Mouse (Mus musculus): ENCODE results near the gene Krt32. TPM values are rescaled to one million over a fixed set of nuclear protein-coding genes. Genes with fewer than 3 reads are reported as not detected.

Gene Krt32
- polyA plus RNA-seq, 2 experiments = not detected

DNA sequence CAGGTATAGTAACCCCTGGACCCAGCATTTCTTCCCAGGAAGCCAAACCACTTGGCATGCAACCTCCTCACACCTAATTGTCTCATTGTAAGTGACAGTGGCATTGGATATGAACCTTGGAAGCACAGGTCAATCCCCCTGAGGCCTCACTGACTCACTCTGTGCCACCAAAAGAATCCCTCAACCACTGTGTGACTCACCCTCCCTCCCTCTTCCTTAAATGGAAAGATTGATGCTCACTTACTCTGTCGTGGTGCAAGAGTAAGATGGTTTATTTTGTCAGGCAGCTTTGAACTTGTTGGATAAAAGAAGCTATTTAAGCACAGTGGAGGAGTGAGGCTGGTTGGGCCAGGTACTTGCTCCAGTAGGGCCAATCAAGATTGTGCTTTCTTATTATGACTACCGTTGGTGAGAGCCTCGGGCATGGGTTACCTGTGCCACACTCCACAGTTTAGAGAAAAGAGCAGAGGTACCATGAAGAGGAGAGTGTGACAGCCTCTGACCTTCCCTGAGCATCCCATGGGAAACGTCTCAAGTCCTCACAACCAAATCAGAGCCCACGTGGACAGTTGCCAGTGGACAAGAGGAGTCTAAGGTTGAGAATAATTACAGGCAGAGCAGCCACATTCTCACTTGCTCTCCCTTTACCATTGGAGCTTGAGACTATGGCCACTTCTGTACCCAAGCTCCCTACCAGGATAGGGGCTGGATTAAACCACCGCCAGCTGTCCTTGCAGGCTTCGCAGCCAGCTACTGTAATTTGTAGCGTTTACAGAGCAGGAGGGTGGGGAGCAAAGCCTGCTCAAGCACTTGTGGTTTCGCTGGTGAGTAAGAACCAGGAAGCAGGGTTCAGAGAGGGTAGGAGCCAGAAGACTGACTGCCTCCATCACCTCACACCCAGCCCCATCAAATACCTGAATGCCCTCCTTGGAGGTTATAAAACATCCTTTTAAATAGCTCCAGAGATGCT is 32.1 kb downstream of the Krt32 start:
- Histone ChIP-seq H3K27ac (no peak overlapping the region), H3K4me2 (ENCODE audit: low read depth) (no peak overlapping the region), H3K36me3 (replicated peaks; ENCODE audit: control insufficient read depth, insufficient read depth, low read depth) (no peaks in the 10 kb centered on the region), H3K4me3 (ENCODE audit: insufficient read depth in 1 of 2, low read depth in 2 of 2, low read length in 2 of 2) (no peak overlapping the region), H3K9me3 (ENCODE audit: control insufficient read depth, low read length) (no peaks in the 10 kb centered on the region), H3K27me3 (ENCODE audit: control insufficient read depth, insufficient read depth, low read length) (no peaks in the 10 kb centered on the region), H3K9ac (replicated peaks) (no peak overlapping the region), H3K4me1 (replicated peaks; ENCODE audit: control insufficient read depth in 2 of 2, insufficient read depth in 2 of 2, low read length in 1 of 2) (no peaks in the 10 kb centered on the region)
- DNase-seq (ENCODE audit: low read depth in 3 of 3, low spot score in 3 of 3) (no peak), ATAC-seq (ENCODE audit: insufficient read depth) (no peak)
- TF ChIP-seq EP300 (IDR thresholded peaks at IDR 0.05; ENCODE audit: low read depth) (no peak), CTCF (IDR thresholded peaks at IDR 0.05; ENCODE audit: low read depth) (no peak)
- WGBS (ENCODE audit: insufficient replicate concordance) = 45% methylated on average over 9 of the region's 9 CpGs

DNA sequence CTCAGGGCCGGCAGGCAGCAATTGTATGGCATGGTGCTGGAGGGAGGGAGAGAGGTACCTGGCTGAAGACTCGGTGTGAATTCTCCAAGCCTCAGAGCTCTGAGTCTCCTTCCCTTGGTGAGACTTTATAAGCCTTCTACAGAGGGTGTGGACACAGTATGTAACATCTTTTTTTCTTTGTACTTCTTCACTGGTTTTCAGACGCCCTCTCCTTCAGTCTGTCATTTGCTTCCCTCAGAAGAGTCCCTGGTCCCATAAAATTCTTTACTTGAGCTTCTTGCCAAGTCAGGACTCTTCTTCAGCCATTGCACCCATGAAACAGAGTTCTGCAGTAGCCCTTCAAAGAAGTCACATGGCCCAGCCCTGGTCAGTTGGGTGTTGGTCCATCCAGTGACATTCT is 37.6 kb downstream of the Krt32 start, which contains the start of gene Krt31:
Gene Krt31 (minus strand): TSS at position 101 of the 400 bp plus-strand sequence.
- H3K36me3 ChIP-seq (replicated peaks; ENCODE audit: control insufficient read depth, insufficient read depth, low read depth) = no peaks in the 10 kb centered on the region
- no peaks in the 10 kb centered on the region for H3K9me3 ChIP-seq (ENCODE audit: control insufficient read depth, low read length)
- DNase-seq (ENCODE audit: low read depth in 3 of 3, low spot score in 3 of 3) (no peak), ATAC-seq (ENCODE audit: insufficient read depth) (no peak)
- no peak within 1 kb of the TSS for H3K9ac ChIP-seq (replicated peaks)
- TF ChIP-seq EP300 (IDR thresholded peaks at IDR 0.05; ENCODE audit: low read depth) (no peak), CTCF (IDR thresholded peaks at IDR 0.05; ENCODE audit: low read depth) (no peak)
- no peak within 1 kb of the TSS for H3K4me2 ChIP-seq (ENCODE audit: low read depth)
- H3K27ac ChIP-seq = no peak within 1 kb of the TSS
- H3K4me3 ChIP-seq (ENCODE audit: insufficient read depth in 1 of 2, low read depth in 2 of 2, low read length in 2 of 2) = no peak within 1 kb of the TSS
- no peaks in the 10 kb centered on the region for H3K27me3 ChIP-seq (ENCODE audit: control insufficient read depth, insufficient read depth, low read length)
- WGBS (ENCODE audit: insufficient replicate concordance) = 61% methylated on average over 3 of the region's 3 CpGs
- no peaks in the 10 kb centered on the region for H3K4me1 ChIP-seq (replicated peaks; ENCODE audit: control insufficient read depth in 2 of 2, insufficient read depth in 2 of 2, low read length in 1 of 2)

DNA sequence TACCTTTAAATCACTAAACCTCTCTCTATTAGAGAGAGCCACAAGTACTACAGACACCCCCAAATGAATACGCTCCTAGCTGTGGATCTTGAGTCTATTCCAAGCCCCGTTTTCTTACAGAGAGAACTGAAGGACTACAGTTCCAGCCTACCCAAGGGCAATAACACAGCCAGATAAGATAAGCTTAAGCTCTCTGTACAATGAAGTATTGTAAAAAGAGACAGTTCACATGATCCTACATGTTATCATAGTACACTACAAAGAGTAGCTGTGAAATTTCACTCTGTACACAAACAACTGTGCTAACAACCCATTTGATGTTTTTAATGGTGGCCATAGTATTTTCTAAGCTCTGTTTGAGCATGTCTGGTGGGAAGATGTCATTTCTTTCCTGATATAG is 40.8 kb downstream of the Krt32 start:
- TF ChIP-seq CTCF (IDR thresholded peaks at IDR 0.05; ENCODE audit: low read depth) (no peak), EP300 (IDR thresholded peaks at IDR 0.05; ENCODE audit: low read depth) (no peak)
- H3K9me3 ChIP-seq (ENCODE audit: control insufficient read depth, low read length) = no peaks in the 10 kb centered on the region
- H3K9ac ChIP-seq (replicated peaks) = no peak overlapping the region
- no peaks in the 10 kb centered on the region for H3K27me3 ChIP-seq (ENCODE audit: control insufficient read depth, insufficient read depth, low read length)
- WGBS (ENCODE audit: insufficient replicate concordance) = 66% methylated on average over 2 of the region's 2 CpGs
- H3K4me2 ChIP-seq (ENCODE audit: low read depth) = no peak overlapping the region
- H3K4me3 ChIP-seq (ENCODE audit: insufficient read depth in 1 of 2, low read depth in 2 of 2, low read length in 2 of 2) = no peak overlapping the region
- no peak overlapping the region for H3K27ac ChIP-seq
- no peaks in the 10 kb centered on the region for H3K4me1 ChIP-seq (replicated peaks; ENCODE audit: control insufficient read depth in 2 of 2, insufficient read depth in 2 of 2, low read length in 1 of 2)
- H3K36me3 ChIP-seq (replicated peaks; ENCODE audit: control insufficient read depth, insufficient read depth, low read depth) = no peaks in the 10 kb centered on the region
- DNase-seq (ENCODE audit: low read depth in 3 of 3, low spot score in 3 of 3) = no peak
- no peak for ATAC-seq (ENCODE audit: insufficient read depth)

DNA sequence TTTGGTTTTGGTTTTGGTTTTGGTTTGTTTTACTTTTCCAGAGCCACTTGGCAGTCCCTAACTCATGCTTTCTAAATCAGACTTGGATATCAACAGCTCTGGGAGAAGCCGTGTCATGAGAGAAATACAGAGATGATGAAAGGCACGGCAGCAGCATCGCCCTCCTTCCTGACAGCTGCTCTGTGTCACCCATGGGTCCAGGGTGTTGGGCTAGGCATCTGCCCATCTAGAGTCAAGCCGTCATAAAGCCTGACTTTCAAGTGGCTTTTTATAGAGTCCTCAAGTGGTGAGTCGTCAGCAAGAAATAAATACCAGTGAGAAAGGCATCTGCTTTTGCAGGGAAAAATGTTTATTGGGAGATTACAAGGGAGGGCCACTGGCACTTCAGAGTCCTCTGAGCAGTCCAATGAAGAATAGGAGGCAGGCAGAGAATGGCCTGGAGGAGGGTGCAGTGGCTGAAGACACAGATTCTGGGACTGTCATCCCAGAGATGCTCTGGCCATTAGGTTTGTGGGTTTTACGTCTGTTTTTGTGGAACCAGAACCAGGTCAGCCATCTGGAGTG is 41.6 kb downstream of the Krt32 start:
- Histone ChIP-seq H3K9ac (replicated peaks) (no peak overlapping the region), H3K4me1 (replicated peaks; ENCODE audit: control insufficient read depth in 2 of 2, insufficient read depth in 2 of 2, low read length in 1 of 2) (no peaks in the 10 kb centered on the region), H3K36me3 (replicated peaks; ENCODE audit: control insufficient read depth, insufficient read depth, low read depth) (no peaks in the 10 kb centered on the region), H3K4me2 (ENCODE audit: low read depth) (no peak overlapping the region), H3K9me3 (ENCODE audit: control insufficient read depth, low read length) (no peaks in the 10 kb centered on the region), H3K4me3 (ENCODE audit: insufficient read depth in 1 of 2, low read depth in 2 of 2, low read length in 2 of 2) (no peak overlapping the region), H3K27me3 (ENCODE audit: control insufficient read depth, insufficient read depth, low read length) (no peaks in the 10 kb centered on the region), H3K27ac (no peak overlapping the region)
- ATAC-seq (ENCODE audit: insufficient read depth) (no peak), DNase-seq (ENCODE audit: low read depth in 3 of 3, low spot score in 3 of 3) (no peak)
- 60% methylated on average over 6 of the region's 6 CpGs for WGBS (ENCODE audit: insufficient replicate concordance)
- TF ChIP-seq CTCF (IDR thresholded peaks at IDR 0.05; ENCODE audit: low read depth) = no peak
- no peak for TF ChIP-seq EP300 (IDR thresholded peaks at IDR 0.05; ENCODE audit: low read depth)

DNA sequence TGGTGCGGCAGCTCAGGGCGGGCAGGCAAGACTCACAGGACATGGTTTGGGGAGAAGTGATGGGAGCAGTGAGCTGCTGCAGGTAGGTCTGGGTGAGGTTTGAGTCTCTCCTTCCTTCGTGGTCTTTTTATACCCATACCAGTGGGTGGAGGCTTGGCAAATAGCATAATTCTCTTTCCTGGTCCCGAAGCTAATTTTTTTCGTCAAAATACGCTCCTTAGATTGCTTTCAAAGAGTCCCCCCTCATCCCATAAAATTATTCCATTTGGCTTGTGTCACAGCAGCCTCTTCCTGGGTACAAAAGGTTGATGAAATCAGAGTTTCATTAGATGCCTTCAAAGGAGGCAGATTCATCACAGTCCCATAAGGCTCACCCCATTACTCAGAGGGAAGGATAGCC is 46.6 kb downstream of the Krt32 start, which contains the start of gene Krt34:
Gene Krt34 (minus strand): TSS at position 101 of the 400 bp plus-strand sequence.
- 69% methylated on average over 6 of the region's 6 CpGs for WGBS (ENCODE audit: insufficient replicate concordance)
- H3K4me1 ChIP-seq (replicated peaks; ENCODE audit: control insufficient read depth in 2 of 2, insufficient read depth in 2 of 2, low read length in 1 of 2) = no peaks in the 10 kb centered on the region
- no peak for ATAC-seq (ENCODE audit: insufficient read depth)

More for the DNA sequence above, 46.6 kb downstream of the Krt32 start, which contains the start of gene Krt34:
- H3K27me3 ChIP-seq (ENCODE audit: control insufficient read depth, insufficient read depth, low read length) = no peaks in the 10 kb centered on the region
- H3K27ac ChIP-seq = no peak within 1 kb of the TSS
- no peak within 1 kb of the TSS for H3K4me2 ChIP-seq (ENCODE audit: low read depth)
- no peaks in the 10 kb centered on the region for H3K9me3 ChIP-seq (ENCODE audit: control insufficient read depth, low read length)
- H3K36me3 ChIP-seq (replicated peaks; ENCODE audit: control insufficient read depth, insufficient read depth, low read depth) = no peaks in the 10 kb centered on the region
- H3K9ac ChIP-seq (replicated peaks) = no peak within 1 kb of the TSS
- no peak for TF ChIP-seq EP300 (IDR thresholded peaks at IDR 0.05; ENCODE audit: low read depth)
- no peak for TF ChIP-seq CTCF (IDR thresholded peaks at IDR 0.05; ENCODE audit: low read depth)
- DNase-seq (ENCODE audit: low read depth in 3 of 3, low spot score in 3 of 3) = no peak
- H3K4me3 ChIP-seq (ENCODE audit: insufficient read depth in 1 of 2, low read depth in 2 of 2, low read length in 2 of 2) = no peak within 1 kb of the TSS

Other genes starting within 250 kb of the Krt32 start
- 0.11 TPM in 1 of 2 replicates, not detected in the other for gene Krtap4-16, start 236.6 kb downstream of the Krt32 start, polyA plus RNA-seq (2012; rRNA removed)
- gene Krtap4-16, start 236.6 kb downstream of the Krt32 start, polyA plus RNA-seq (2014; fragmentation: Nextera tagmentation; extraction: Ambion mirVana) = not detected in 2 replicates
- not detected in 2 replicates for gene Gm11568, start 230.3 kb downstream of the Krt32 start, polyA plus RNA-seq (2012; rRNA removed)
- not detected in 2 replicates for gene Gm11568, start 230.3 kb downstream of the Krt32 start, polyA plus RNA-seq (2014; fragmentation: Nextera tagmentation; extraction: Ambion mirVana)
- not detected in 2 replicates for gene Gm11559, start 223.8 kb downstream of the Krt32 start, polyA plus RNA-seq (2012; rRNA removed)
- gene Gm11559, start 223.8 kb downstream of the Krt32 start, polyA plus RNA-seq (2014; fragmentation: Nextera tagmentation; extraction: Ambion mirVana) = not detected in 2 replicates
- gene Krtap9-1, start 214.8 kb downstream of the Krt32 start, polyA plus RNA-seq (2012; rRNA removed) = not detected in 2 replicates
- not detected in 2 replicates for gene Krtap9-1, start 214.8 kb downstream of the Krt32 start, polyA plus RNA-seq (2014; fragmentation: Nextera tagmentation; extraction: Ambion mirVana)
- gene Gm11567, start 209.0 kb downstream of the Krt32 start, polyA plus RNA-seq (2012; rRNA removed) = not detected in 2 replicates
- gene Gm11567, start 209.0 kb downstream of the Krt32 start, polyA plus RNA-seq (2014; fragmentation: Nextera tagmentation; extraction: Ambion mirVana) = not detected in 2 replicates
- gene Krtap31-1, start 180.3 kb downstream of the Krt32 start, polyA plus RNA-seq (2012; rRNA removed) = not detected in 2 replicates
- not detected in 2 replicates for gene Krtap31-1, start 180.3 kb downstream of the Krt32 start, polyA plus RNA-seq (2014; fragmentation: Nextera tagmentation; extraction: Ambion mirVana)
- gene Gm11565, start 173.5 kb downstream of the Krt32 start, polyA plus RNA-seq (2012; rRNA removed) = not detected in 2 replicates
- not detected in 2 replicates for gene Gm11565, start 173.5 kb downstream of the Krt32 start, polyA plus RNA-seq (2014; fragmentation: Nextera tagmentation; extraction: Ambion mirVana)
- gene Krtap31-2, start 151.9 kb downstream of the Krt32 start, polyA plus RNA-seq (2012; rRNA removed) = not detected in 2 replicates
- gene Krtap31-2, start 151.9 kb downstream of the Krt32 start, polyA plus RNA-seq (2014; fragmentation: Nextera tagmentation; extraction: Ambion mirVana) = not detected in 2 replicates
- not detected in 2 replicates for gene Krtap9-5, start 139.8 kb downstream of the Krt32 start, polyA plus RNA-seq (2012; rRNA removed)
- not detected in 2 replicates for gene Krtap9-5, start 139.8 kb downstream of the Krt32 start, polyA plus RNA-seq (2014; fragmentation: Nextera tagmentation; extraction: Ambion mirVana)
- gene Krtap29-1, start 109.2 kb downstream of the Krt32 start, polyA plus RNA-seq (2012; rRNA removed) = not detected in 2 replicates
- gene Krtap29-1, start 109.2 kb downstream of the Krt32 start, polyA plus RNA-seq (2014; fragmentation: Nextera tagmentation; extraction: Ambion mirVana) = not detected in 2 replicates
- gene Krtap16-1, start 101.6 kb downstream of the Krt32 start, polyA plus RNA-seq (2012; rRNA removed) = not detected in 2 replicates
- gene Krtap16-1, start 101.6 kb downstream of the Krt32 start, polyA plus RNA-seq (2014; fragmentation: Nextera tagmentation; extraction: Ambion mirVana) = not detected in 2 replicates
- not detected in 2 replicates for gene Krtap17-1, start 94.2 kb downstream of the Krt32 start, polyA plus RNA-seq (2012; rRNA removed)
- not detected in 2 replicates for gene Krtap17-1, start 94.2 kb downstream of the Krt32 start, polyA plus RNA-seq (2014; fragmentation: Nextera tagmentation; extraction: Ambion mirVana)
- not detected in 2 replicates for gene Krt33a, start 72.0 kb downstream of the Krt32 start, polyA plus RNA-seq (2012; rRNA removed)
- gene Krt33a, start 72.0 kb downstream of the Krt32 start, polyA plus RNA-seq (2014; fragmentation: Nextera tagmentation; extraction: Ambion mirVana) = not detected in 2 replicates
- gene Krt33b, start 58.4 kb downstream of the Krt32 start, polyA plus RNA-seq (2012; rRNA removed) = not detected in 2 replicates
- gene Krt33b, start 58.4 kb downstream of the Krt32 start, polyA plus RNA-seq (2014; fragmentation: Nextera tagmentation; extraction: Ambion mirVana) = not detected in 2 replicates
- not detected in 2 replicates for gene Krt34, start 46.7 kb downstream of the Krt32 start, polyA plus RNA-seq (2012; rRNA removed)
- gene Krt34, start 46.7 kb downstream of the Krt32 start, polyA plus RNA-seq (2014; fragmentation: Nextera tagmentation; extraction: Ambion mirVana) = not detected in 2 replicates
- gene Krt31, start 37.7 kb downstream of the Krt32 start, polyA plus RNA-seq (2012; rRNA removed) = not detected in 2 replicates
- not detected in 2 replicates for gene Krt31, start 37.7 kb downstream of the Krt32 start, polyA plus RNA-seq (2014; fragmentation: Nextera tagmentation; extraction: Ambion mirVana)
- not detected in 2 replicates for gene Krt35, start 8.0 kb upstream of the Krt32 start, polyA plus RNA-seq (2012; rRNA removed)
- gene Krt35, start 8.0 kb upstream of the Krt32 start, polyA plus RNA-seq (2014; fragmentation: Nextera tagmentation; extraction: Ambion mirVana) = not detected in 2 replicates
- gene Krt36, start 17.4 kb upstream of the Krt32 start, polyA plus RNA-seq (2012; rRNA removed) = not detected in 2 replicates
- gene Krt36, start 17.4 kb upstream of the Krt32 start, polyA plus RNA-seq (2014; fragmentation: Nextera tagmentation; extraction: Ambion mirVana) = not detected in 2 replicates
- gene Krt13, start 33.3 kb upstream of the Krt32 start, polyA plus RNA-seq (2012; rRNA removed) = 0.08 TPM in 1 of 2 replicates, not detected in the other
- gene Krt13, start 33.3 kb upstream of the Krt32 start, polyA plus RNA-seq (2014; fragmentation: Nextera tagmentation; extraction: Ambion mirVana) = not detected in 2 replicates
- gene Krt15, start 47.7 kb upstream of the Krt32 start, polyA plus RNA-seq (2012; rRNA removed) = 0.18 and 0.35 TPM in 2 replicates
- gene Krt15, start 47.7 kb upstream of the Krt32 start, polyA plus RNA-seq (2014; fragmentation: Nextera tagmentation; extraction: Ambion mirVana) = 0.08 TPM in 1 of 2 replicates, not detected in the other
- gene Krt19, start 60.4 kb upstream of the Krt32 start, polyA plus RNA-seq (2012; rRNA removed) = 1.8 and 2.0 TPM in 2 replicates
- gene Krt19, start 60.4 kb upstream of the Krt32 start, polyA plus RNA-seq (2014; fragmentation: Nextera tagmentation; extraction: Ambion mirVana) = 1.2 and 2.4 TPM in 2 replicates
- not detected in 2 replicates for gene Krt9, start 105.0 kb upstream of the Krt32 start, polyA plus RNA-seq (2012; rRNA removed)
- gene Krt9, start 105.0 kb upstream of the Krt32 start, polyA plus RNA-seq (2014; fragmentation: Nextera tagmentation; extraction: Ambion mirVana) = not detected in 2 replicates
- gene Krt14, start 119.3 kb upstream of the Krt32 start, polyA plus RNA-seq (2012; rRNA removed) = 0.40 and 0.42 TPM in 2 replicates
- 0.13 and 0.25 TPM in 2 replicates for gene Krt14, start 119.3 kb upstream of the Krt32 start, polyA plus RNA-seq (2014; fragmentation: Nextera tagmentation; extraction: Ambion mirVana)
- gene Krt16, start 160.7 kb upstream of the Krt32 start, polyA plus RNA-seq (2012; rRNA removed) = not detected in 2 replicates
- gene Krt16, start 160.7 kb upstream of the Krt32 start, polyA plus RNA-seq (2014; fragmentation: Nextera tagmentation; extraction: Ambion mirVana) = not detected in 2 replicates
- 0.11 and 0.15 TPM in 2 replicates for gene Krt17, start 172.8 kb upstream of the Krt32 start, polyA plus RNA-seq (2012; rRNA removed)
- gene Krt17, start 172.8 kb upstream of the Krt32 start, polyA plus RNA-seq (2014; fragmentation: Nextera tagmentation; extraction: Ambion mirVana) = 0.18 and 0.20 TPM in 2 replicates
- gene Krt42, start 181.6 kb upstream of the Krt32 start, polyA plus RNA-seq (2012; rRNA removed) = not detected in 2 replicates
- not detected in 2 replicates for gene Krt42, start 181.6 kb upstream of the Krt32 start, polyA plus RNA-seq (2014; fragmentation: Nextera tagmentation; extraction: Ambion mirVana)
- gene Eif1, start 231.7 kb upstream of the Krt32 start, polyA plus RNA-seq (2012; rRNA removed) = 96.0 and 191 TPM in 2 replicates
- gene Eif1, start 231.7 kb upstream of the Krt32 start, polyA plus RNA-seq (2014; fragmentation: Nextera tagmentation; extraction: Ambion mirVana) = 1,798 and 1,809 TPM in 2 replicates
- not detected in 2 replicates for gene Gast, start 246.2 kb upstream of the Krt32 start, polyA plus RNA-seq (2012; rRNA removed)
- gene Gast, start 246.2 kb upstream of the Krt32 start, polyA plus RNA-seq (2014; fragmentation: Nextera tagmentation; extraction: Ambion mirVana) = not detected in 2 replicates